Mouse (Mus musculus) heart, embryonic 14.5 days (tissue): ENCODE data around the gene Cdkal1. TPM values are rescaled to one million over a fixed set of nuclear protein-coding genes. Genes with fewer than 3 reads are reported as not detected.

ENCODE experiments used
- ATAC-seq: fragments of 200-750 bp; cut with Nextera tagmentation; 2 replicates; pipeline ENCODE4 v1.8.0; 2017; ENCODE audit warnings: low read depth, moderate TSS enrichment; ENCODE audit not compliant: insufficient number of reproducible peaks, insufficient read depth, low FRiP score
- H3K27ac ChIP-seq, 2 experiments: fragments of 200-500 bp in 1 of 2; fragments of 300-500 bp in 1 of 2; sonication (generic) in 1 of 2; replicated peaks in 1 of 2; 2 replicates each; pipeline ENCODE4 v1.5.1; 2012 to 2014; ENCODE audit warnings: low read depth in 2 of 2, low read length in 2 of 2, control low read depth in 1 of 2, mild to moderate bottlenecking in 1 of 2, mixed read lengths in 1 of 2; ENCODE audit not compliant: control insufficient read depth in 1 of 2, insufficient read depth in 1 of 2
- H3K27me3 ChIP-seq: fragments of 300-500 bp; sonication (generic); 2 replicates; pipeline ENCODE4 v1.6.1; 2014; ENCODE audit warnings: mild to moderate bottlenecking, low read length, control low read depth; ENCODE audit not compliant: control insufficient read depth, insufficient read depth
- H3K36me3 ChIP-seq: fragments of 300-500 bp; sonication (generic); 2 replicates; pipeline ENCODE4 v1.6.1; 2014; ENCODE audit warnings: mild to moderate bottlenecking, control low read depth, low read length, mixed read lengths; ENCODE audit not compliant: control insufficient read depth, insufficient read depth
- H3K4me1 ChIP-seq, 2 experiments: fragments of 200-500 bp in 1 of 2; fragments of 300-500 bp in 1 of 2; sonication (generic) in 1 of 2; 2 replicates each; pipeline ENCODE4 v1.6.1; 2012 to 2014; ENCODE audit warnings: low read length in 2 of 2, control low read depth in 1 of 2, mixed read lengths in 1 of 2; ENCODE audit not compliant: control insufficient read depth in 2 of 2, insufficient read depth in 2 of 2
- H3K4me2 ChIP-seq: fragments of 300-500 bp; sonication (generic); 2 replicates; pipeline ENCODE4 v1.6.1; 2014; ENCODE audit warnings: mild to moderate bottlenecking, low read length
- H3K4me3 ChIP-seq, 2 experiments: fragments of 200-500 bp in 1 of 2; fragments of 300-500 bp in 1 of 2; sonication (generic) in 1 of 2; 2 replicates each; pipeline ENCODE4 v1.5.1; 2012 to 2014; ENCODE audit warnings: low read length in 2 of 2, mild to moderate bottlenecking in 2 of 2, control low read depth in 1 of 2, low read depth in 1 of 2, moderate library complexity in 1 of 2; ENCODE audit not compliant: control insufficient read depth in 1 of 2, insufficient read depth in 1 of 2
- H3K9ac ChIP-seq: fragments of 300-500 bp; sonication (generic); 2 replicates; pipeline ENCODE4 v1.6.1; 2014; ENCODE audit warnings: mild to moderate bottlenecking, low read length
- H3K9me3 ChIP-seq: fragments of 300-500 bp; sonication (generic); 2 replicates; pipeline ENCODE4 v1.6.1; 2016; ENCODE audit warnings: low read length, control low read depth; ENCODE audit not compliant: control insufficient read depth
- WGBS: fragments of 180-500 bp; shearing (Covaris S2); extraction: QIAGEN DNeasy Blood & Tissue Kit; methylation state at CpG from one replicate; pipeline ENCODE4 v1.1.7; 2014; 5-methylcytosine and 5-hydroxymethylcytosine counted together
- polyA plus RNA-seq: library from polyadenylated mRNA; unstranded; fragments of >200 nt; fragmentation: Nextera tagmentation; extraction: Ambion mirVana; gene quantifications from 2 replicates; pipeline ENCODE4 v1.2.1, GENCODE M21; 2014

Cdkal1 gene
- polyA plus RNA-seq, 1 experiment from 2014 or later = 28.3 TPM

GRCm38 (mm10) chr13:29218594-29219230 lies 636.8 kb downstream of the Cdkal1 start:
- Histone ChIP-seq H3K4me2 (no peak overlapping the region), H3K36me3 (no peaks in the 10 kb centered on the region), H3K27me3 (no peaks in the 10 kb centered on the region), H3K4me1 (peaks cover 3 to 8% of the 10 kb centered on the region in 2 experiments; a peak in 2 of 4 replicates), H3K27ac (no peak overlapping the region), H3K4me3 (no peak overlapping the region), H3K9me3 (0 out of 2 replicates have a peak, but pooled peaks cover 3% of the 10 kb centered on the region), H3K9ac (no peak overlapping the region)
- no peak for ATAC-seq

GRCm38 (mm10) chr13:29210159-29211021 lies 645.1 kb downstream of the Cdkal1 start:
- ATAC-seq = no peak
- Histone ChIP-seq H3K27ac (peak overlapping the region; percentile 51 to 70), H3K4me1 (peaks cover 14 to 17% of the 10 kb centered on the region in 2 experiments), H3K9me3 (0 out of 2 replicates have a peak, but pooled peaks cover 6% of the 10 kb centered on the region), H3K36me3 (no peaks in the 10 kb centered on the region), H3K4me2 (peak overlapping the region; percentile 84), H3K4me3 (peak overlapping the region; percentile 38 to 45), H3K27me3 (no peaks in the 10 kb centered on the region), H3K9ac (peak overlapping the region; percentile 74)
- WGBS = 3% methylated on average over 27 of the region's 27 CpGs

GRCm38 (mm10) chr13:29208749-29209148 lies 646.7 kb downstream of the Cdkal1 start:
- H3K4me3 ChIP-seq = no peak overlapping the region
- H3K9me3 ChIP-seq = 0 out of 2 replicates have a peak, but pooled peaks cover 6% of the 10 kb centered on the region
- H3K9ac ChIP-seq = no peak overlapping the region
- no peaks in the 10 kb centered on the region for H3K36me3 ChIP-seq
- ATAC-seq = no peak
- H3K27ac ChIP-seq = no peak overlapping the region
- H3K4me1 ChIP-seq = peaks cover 14 to 17% of the 10 kb centered on the region in 2 experiments
- H3K4me2 ChIP-seq = no peak overlapping the region
- 88% methylated on average over 6 of the region's 6 CpGs for WGBS
- no peaks in the 10 kb centered on the region for H3K27me3 ChIP-seq

- H3K9ac ChIP-seq = no peak overlapping the region
- no peak overlapping the region for H3K27ac ChIP-seq
- no peak for ATAC-seq
- H3K27me3 ChIP-seq = no peaks in the 10 kb centered on the region
- H3K4me1 ChIP-seq = peaks cover 23 to 29% of the 10 kb centered on the region in 2 experiments
- H3K4me2 ChIP-seq = no peak overlapping the region
- 82% methylated on average over 5 of the region's 5 CpGs for WGBS
- no peaks in the 10 kb centered on the region for H3K36me3 ChIP-seq
- H3K4me3 ChIP-seq = no peak overlapping the region
- 0 out of 2 replicates have a peak, but pooled peaks cover 6% of the 10 kb centered on the region for H3K9me3 ChIP-seq
Measured at GRCm38 (mm10) chr13:29203856-29204255, 651.6 kb downstream of the Cdkal1 start.

GRCm38 (mm10) chr13:29203426-29203825 lies 652.0 kb downstream of the Cdkal1 start:
- Histone ChIP-seq H3K27me3 (no peaks in the 10 kb centered on the region), H3K9ac (no peak overlapping the region), H3K4me2 (no peak overlapping the region), H3K36me3 (no peaks in the 10 kb centered on the region), H3K9me3 (0 out of 2 replicates have a peak, but pooled peaks cover 5% of the 10 kb centered on the region), H3K4me3 (no peak overlapping the region), H3K4me1 (peaks cover 23 to 29% of the 10 kb centered on the region in 2 experiments), H3K27ac (peak overlapping the region in 1 of 2 experiments; percentile 85; a peak in 3 of 4 replicates)
- 74% methylated on average over 5 of the region's 5 CpGs for WGBS
- no peak for ATAC-seq

GRCm38 (mm10) chr13:29202562-29202961 lies 652.9 kb downstream of the Cdkal1 start:
- H3K9ac ChIP-seq = no peak overlapping the region
- H3K4me3 ChIP-seq = no peak overlapping the region
- peaks cover 25 to 29% of the 10 kb centered on the region in 2 experiments for H3K4me1 ChIP-seq
- no peaks in the 10 kb centered on the region for H3K9me3 ChIP-seq
- H3K27ac ChIP-seq = peak overlapping the region; percentile 73 to 85
- no peaks in the 10 kb centered on the region for H3K27me3 ChIP-seq
- 0 out of 2 replicates have a peak overlapping the region, but pooled peaks have one; percentile 21 for H3K4me2 ChIP-seq
- ATAC-seq = peak; percentile 70
- no peaks in the 10 kb centered on the region for H3K36me3 ChIP-seq
- WGBS = 4% methylated on average over 2 of the region's 2 CpGs

GRCm38 (mm10) chr13:29199679-29200078 lies 655.8 kb downstream of the Cdkal1 start:
- no peaks in the 10 kb centered on the region for H3K27me3 ChIP-seq
- WGBS = 3% methylated on average over 6 of the region's 6 CpGs
- H3K4me2 ChIP-seq = no peak overlapping the region
- H3K9ac ChIP-seq = peak overlapping the region; percentile 47; the same call in 1 of the 2 replicates
- H3K9me3 ChIP-seq = no peaks in the 10 kb centered on the region
- H3K36me3 ChIP-seq = no peaks in the 10 kb centered on the region
- peak overlapping the region; percentile 95 to 96 for H3K27ac ChIP-seq
- peaks cover 31 to 39% of the 10 kb centered on the region in 2 experiments for H3K4me1 ChIP-seq
- ATAC-seq = peak; percentile 88
- H3K4me3 ChIP-seq = no peak overlapping the region
